Mouse (Mus musculus): ENCODE measurements at regions not wholly inside any gene's neighbourhood (a gene's known extent, or its start where the extent isn't known, plus 50 kb on each side); places are given as distances from the start of the nearest gene placed in this dataset.

DNA sequence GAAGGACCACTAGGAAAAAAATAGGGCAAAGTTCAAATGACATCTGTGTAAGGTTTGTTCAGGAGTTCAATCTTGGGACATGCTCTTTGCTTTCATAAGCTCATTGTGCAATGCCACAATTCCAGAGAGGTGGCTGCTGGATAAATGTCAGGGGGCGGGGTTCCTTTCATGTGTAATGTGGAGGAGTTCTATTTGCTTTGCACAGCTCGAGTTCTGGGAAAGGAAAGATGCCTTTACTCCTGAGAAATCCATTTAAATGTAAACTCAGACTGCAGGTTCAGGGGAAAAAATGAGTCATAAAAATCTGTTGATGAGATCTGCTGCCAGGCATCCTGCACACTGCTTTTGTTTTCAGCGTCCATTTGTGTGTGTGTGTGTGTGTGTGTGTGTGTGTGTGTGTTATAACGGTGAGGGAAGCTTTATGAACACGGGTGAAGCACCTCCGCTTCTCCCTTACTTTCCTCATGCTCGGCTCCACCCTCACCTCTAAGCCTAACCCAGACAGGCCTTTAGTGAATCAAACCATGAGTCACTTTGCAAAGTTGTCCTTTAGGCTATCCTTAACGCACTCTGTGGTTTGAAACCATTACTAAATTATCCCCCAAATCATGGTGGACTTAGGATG lies 99.9 kb upstream of the Acsl4 start:
- no peak overlapping the region for H3K4me2 ChIP-seq (ENCODE audit: low read depth, low read length)
- 48% methylated on average over 8 of the region's 8 CpGs for WGBS
- no peaks in the 10 kb centered on the region for H3K27me3 ChIP-seq (replicated peaks; ENCODE audit: control insufficient read depth, insufficient read depth, low read length)
- no peak overlapping the region for H3K4me3 ChIP-seq (ENCODE audit: low read length)
- peak; percentile 81 for ATAC-seq
- no peaks in the 10 kb centered on the region for H3K4me1 ChIP-seq (ENCODE audit: control insufficient read depth, insufficient read depth, low read length)
- no peaks in the 10 kb centered on the region for H3K9me3 ChIP-seq (ENCODE audit: control insufficient read depth, low read length)
- H3K27ac ChIP-seq (ENCODE audit: low read length) = no peak overlapping the region
- no peak overlapping the region for H3K9ac ChIP-seq (ENCODE audit: low read depth, low read length)
- no peaks in the 10 kb centered on the region for H3K36me3 ChIP-seq (ENCODE audit: control insufficient read depth, insufficient read depth, low read length)

GRCm38 (mm10) chrX:142501094-142501493 lies 110.8 kb upstream of the Acsl4 start:
- Histone ChIP-seq H3K36me3 (ENCODE audit: control insufficient read depth, insufficient read depth, low read length) (no peaks in the 10 kb centered on the region), H3K9ac (ENCODE audit: low read depth, low read length) (no peak overlapping the region), H3K27ac (ENCODE audit: low read length) (no peak overlapping the region), H3K27me3 (replicated peaks; ENCODE audit: control insufficient read depth, insufficient read depth, low read length) (0 out of 2 replicates have a peak, but pooled peaks cover 2% of the 10 kb centered on the region), H3K9me3 (ENCODE audit: control insufficient read depth, low read length) (no peaks in the 10 kb centered on the region), H3K4me3 (ENCODE audit: low read length) (no peak overlapping the region), H3K4me1 (ENCODE audit: control insufficient read depth, insufficient read depth, low read length) (no peaks in the 10 kb centered on the region), H3K4me2 (ENCODE audit: low read depth, low read length) (no peak overlapping the region)
- WGBS = 52% methylated on average over 2 of the region's 2 CpGs
- ATAC-seq = no peak

- H3K4me3 ChIP-seq (ENCODE audit: low read length) = no peak overlapping the region
- no peaks in the 10 kb centered on the region for H3K36me3 ChIP-seq (ENCODE audit: control insufficient read depth, insufficient read depth, low read length)
- WGBS = 72% methylated on average over 2 of the region's 2 CpGs
- H3K27me3 ChIP-seq (replicated peaks; ENCODE audit: control insufficient read depth, insufficient read depth, low read length) = 0 out of 2 replicates have a peak, but pooled peaks cover 2% of the 10 kb centered on the region
- H3K4me2 ChIP-seq (ENCODE audit: low read depth, low read length) = no peak overlapping the region
- H3K27ac ChIP-seq (ENCODE audit: low read length) = no peak overlapping the region
- H3K4me1 ChIP-seq (ENCODE audit: control insufficient read depth, insufficient read depth, low read length) = no peaks in the 10 kb centered on the region
- no peak overlapping the region for H3K9ac ChIP-seq (ENCODE audit: low read depth, low read length)
- no peak for ATAC-seq
- H3K9me3 ChIP-seq (ENCODE audit: control insufficient read depth, low read length) = no peaks in the 10 kb centered on the region
Measured at GRCm38 (mm10) chrX:142504962-142505361, 114.6 kb upstream of the Acsl4 start.

DNA sequence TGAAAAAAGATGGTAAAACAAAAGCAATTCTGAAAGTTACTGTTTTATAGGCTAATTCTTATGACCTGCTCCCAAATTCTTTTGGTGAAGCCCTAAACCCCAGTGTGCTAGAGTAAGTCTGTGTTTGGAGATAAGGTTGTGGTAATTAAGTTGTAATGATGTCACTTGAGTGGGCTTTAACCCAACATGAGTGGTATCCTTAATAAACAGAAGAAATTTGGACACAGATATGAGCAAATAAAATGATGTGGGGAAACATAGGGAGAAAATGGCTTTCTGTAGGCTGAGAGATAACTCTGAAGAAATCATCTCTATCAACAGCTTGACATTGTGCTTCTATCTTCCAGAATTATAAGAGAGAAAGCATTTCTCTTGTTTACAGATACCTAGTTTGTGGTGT lies 117.1 kb upstream of the Acsl4 start:
- H3K4me3 ChIP-seq (ENCODE audit: low read length) = no peak overlapping the region
- H3K27me3 ChIP-seq (replicated peaks; ENCODE audit: control insufficient read depth, insufficient read depth, low read length) = 0 out of 2 replicates have a peak, but pooled peaks cover 2% of the 10 kb centered on the region
- H3K9me3 ChIP-seq (ENCODE audit: control insufficient read depth, low read length) = no peaks in the 10 kb centered on the region
- H3K27ac ChIP-seq (ENCODE audit: low read length) = no peak overlapping the region
- H3K4me1 ChIP-seq (ENCODE audit: control insufficient read depth, insufficient read depth, low read length) = no peaks in the 10 kb centered on the region
- H3K4me2 ChIP-seq (ENCODE audit: low read depth, low read length) = no peak overlapping the region
- no peak for ATAC-seq
- no peak overlapping the region for H3K9ac ChIP-seq (ENCODE audit: low read depth, low read length)
- no peaks in the 10 kb centered on the region for H3K36me3 ChIP-seq (ENCODE audit: control insufficient read depth, insufficient read depth, low read length)

GRCm38 (mm10) chrX:142516406-142517131 lies 126.2 kb upstream of the Acsl4 start:
- WGBS = 72% methylated on average over 5 of the region's 5 CpGs
- H3K9ac ChIP-seq (ENCODE audit: low read depth, low read length) = no peak overlapping the region
- ATAC-seq = 0 out of 2 replicates have a peak, but pooled peaks have one; percentile 50

GRCm38 (mm10) chrX:142517205-142517604 lies 126.9 kb upstream of the Acsl4 start:
- no peak overlapping the region for H3K4me3 ChIP-seq (ENCODE audit: low read length)
- H3K9me3 ChIP-seq (ENCODE audit: control insufficient read depth, low read length) = no peaks in the 10 kb centered on the region
- no peaks in the 10 kb centered on the region for H3K36me3 ChIP-seq (ENCODE audit: control insufficient read depth, insufficient read depth, low read length)
- no peak overlapping the region for H3K4me2 ChIP-seq (ENCODE audit: low read depth, low read length)
- 85% methylated on average over 5 of the region's 5 CpGs for WGBS
- H3K4me1 ChIP-seq (ENCODE audit: control insufficient read depth, insufficient read depth, low read length) = no peaks in the 10 kb centered on the region
- no peak overlapping the region for H3K27ac ChIP-seq (ENCODE audit: low read length)
- H3K27me3 ChIP-seq (replicated peaks; ENCODE audit: control insufficient read depth, insufficient read depth, low read length) = no peaks in the 10 kb centered on the region
- H3K9ac ChIP-seq (ENCODE audit: low read depth, low read length) = no peak overlapping the region
- ATAC-seq = no peak

More at GRCm38 (mm10) chrX:142516406-142517131, 126.2 kb upstream of the Acsl4 start:
- Histone ChIP-seq H3K27ac (ENCODE audit: low read length) (no peak overlapping the region), H3K27me3 (replicated peaks; ENCODE audit: control insufficient read depth, insufficient read depth, low read length) (no peaks in the 10 kb centered on the region), H3K9me3 (ENCODE audit: control insufficient read depth, low read length) (no peaks in the 10 kb centered on the region), H3K4me3 (ENCODE audit: low read length) (no peak overlapping the region), H3K4me2 (ENCODE audit: low read depth, low read length) (no peak overlapping the region), H3K4me1 (ENCODE audit: control insufficient read depth, insufficient read depth, low read length) (no peaks in the 10 kb centered on the region), H3K36me3 (ENCODE audit: control insufficient read depth, insufficient read depth, low read length) (no peaks in the 10 kb centered on the region)

- Histone ChIP-seq H3K4me2 (ENCODE audit: low read depth, low read length) (no peak overlapping the region), H3K9ac (ENCODE audit: low read depth, low read length) (no peak overlapping the region), H3K9me3 (ENCODE audit: control insufficient read depth, low read length) (no peaks in the 10 kb centered on the region), H3K4me1 (ENCODE audit: control insufficient read depth, insufficient read depth, low read length) (no peaks in the 10 kb centered on the region), H3K27ac (ENCODE audit: low read length) (no peak overlapping the region), H3K4me3 (ENCODE audit: low read length) (no peak overlapping the region), H3K36me3 (ENCODE audit: control insufficient read depth, insufficient read depth, low read length) (no peaks in the 10 kb centered on the region), H3K27me3 (replicated peaks; ENCODE audit: control insufficient read depth, insufficient read depth, low read length) (no peaks in the 10 kb centered on the region)
- no peak for ATAC-seq
- WGBS = 75% methylated on average over 4 of the region's 4 CpGs
Measured at GRCm38 (mm10) chrX:142521063-142521462, 130.7 kb upstream of the Acsl4 start.

- Histone ChIP-seq H3K9me3 (ENCODE audit: control insufficient read depth, low read length) (no peaks in the 10 kb centered on the region), H3K9ac (ENCODE audit: low read depth, low read length) (no peak overlapping the region), H3K27ac (ENCODE audit: low read length) (no peak overlapping the region), H3K27me3 (replicated peaks; ENCODE audit: control insufficient read depth, insufficient read depth, low read length) (no peaks in the 10 kb centered on the region), H3K36me3 (ENCODE audit: control insufficient read depth, insufficient read depth, low read length) (no peaks in the 10 kb centered on the region), H3K4me1 (ENCODE audit: control insufficient read depth, insufficient read depth, low read length) (no peaks in the 10 kb centered on the region), H3K4me2 (ENCODE audit: low read depth, low read length) (no peak overlapping the region), H3K4me3 (ENCODE audit: low read length) (no peak overlapping the region)
- no peak for ATAC-seq
- WGBS = 29% methylated on average over 1 of the region's 1 CpGs
Measured at GRCm38 (mm10) chrX:142526953-142527352, 136.6 kb upstream of the Acsl4 start.

- H3K4me2 ChIP-seq (ENCODE audit: low read depth, low read length) = no peak overlapping the region
- no peaks in the 10 kb centered on the region for H3K4me1 ChIP-seq (ENCODE audit: control insufficient read depth, insufficient read depth, low read length)
- H3K36me3 ChIP-seq (ENCODE audit: control insufficient read depth, insufficient read depth, low read length) = no peaks in the 10 kb centered on the region
- no peaks in the 10 kb centered on the region for H3K9me3 ChIP-seq (ENCODE audit: control insufficient read depth, low read length)
- no peak for ATAC-seq
- 57% methylated on average over 7 of the region's 7 CpGs for WGBS
- H3K9ac ChIP-seq (ENCODE audit: low read depth, low read length) = no peak overlapping the region
- H3K27me3 ChIP-seq (replicated peaks; ENCODE audit: control insufficient read depth, insufficient read depth, low read length) = no peaks in the 10 kb centered on the region
- no peak overlapping the region for H3K27ac ChIP-seq (ENCODE audit: low read length)
- H3K4me3 ChIP-seq (ENCODE audit: low read length) = no peak overlapping the region
Measured at GRCm38 (mm10) chrX:142529892-142530291, 139.6 kb upstream of the Acsl4 start.
